Mouse (Mus musculus) liver, postnatal 0 days (tissue): ENCODE data around the gene Patz1.

Experiments
- CTCF ChIP-seq: sonication (generic); IDR thresholded peaks from 2 replicates; pipeline ENCODE4 v1.5.1; 2016; ENCODE audit warnings: antibody characterized with exemption, low read depth
- EP300 ChIP-seq: IDR thresholded peaks from 2 replicates; pipeline ENCODE4 v1.6.1; 2016; ENCODE audit warnings: antibody characterized with exemption, low read depth, mild to moderate bottlenecking

DNA sequence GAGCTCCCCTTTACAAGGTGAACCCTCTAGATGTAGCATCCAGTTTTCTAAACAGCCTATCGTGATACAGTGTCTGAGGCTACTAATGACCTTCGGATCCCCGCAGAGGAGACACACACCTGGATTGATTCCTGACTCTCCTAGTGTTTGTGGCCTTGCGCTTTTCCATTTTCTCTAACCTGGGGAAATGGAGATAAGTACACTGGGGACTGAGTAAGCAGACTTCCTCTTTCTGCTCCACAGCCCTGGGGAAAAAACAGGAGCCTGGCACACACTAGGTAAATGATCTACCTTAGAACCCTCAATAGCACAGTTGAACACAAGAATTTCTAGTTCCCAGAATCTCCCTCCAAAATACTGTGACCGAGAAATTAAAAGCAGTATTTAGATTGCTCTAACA, 753 bp upstream of the Patz1 start:
- TF ChIP-seq CTCF: no peak
- no peak for TF ChIP-seq EP300
